22 mouse cellular contexts compared by ENCODE assay signal in the genomic region with DNA sequence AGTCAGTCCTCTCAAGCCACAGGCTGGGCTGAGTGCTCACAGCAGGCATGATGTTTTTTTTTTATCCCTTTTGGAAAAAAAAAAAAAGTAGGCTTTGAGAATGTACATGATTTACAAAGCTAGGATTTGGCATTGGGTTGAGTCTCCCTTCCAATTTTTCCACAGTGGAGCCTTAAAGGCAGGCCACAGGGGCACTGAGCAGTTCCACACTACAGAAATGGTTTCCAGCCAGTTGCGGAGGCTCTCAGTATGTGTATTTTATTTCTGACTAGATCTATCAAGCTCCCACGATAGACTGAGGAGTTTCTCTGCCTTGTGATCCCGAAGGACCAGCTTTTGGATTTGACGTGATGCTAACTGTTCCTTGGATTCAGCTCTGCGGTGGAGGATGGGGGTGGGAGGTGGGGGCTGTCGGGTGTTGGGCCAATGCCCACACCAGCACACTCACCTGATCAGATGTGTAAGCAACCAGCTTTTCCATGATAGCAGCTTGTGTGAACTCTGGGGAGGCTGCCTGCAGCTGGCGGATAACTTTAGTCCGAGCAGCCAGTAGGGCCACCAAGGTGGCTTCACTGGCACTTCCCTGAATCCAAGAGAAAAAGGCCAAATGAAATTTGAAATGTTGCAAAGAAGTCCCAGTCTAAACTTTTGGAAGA. TPM values are rescaled to one million over a fixed set of nuclear protein-coding genes. Genes with fewer than 3 reads are reported as not detected.
DNase-seq lines count a peak whose midpoint lies in the region; ATAC-seq lines count a peak whose summit lies in the region.
"Had no signal": no experiment of that assay in that cellular context is flagged by ENCODE, and none has a peak within 500 bp of the region (broad histone marks: within the 10 kb centered on the region; RNA-seq: fewer than 3 reads in every experiment).

No protein-coding gene starts in this region.

- no peaks in the 10 kb centered on the region for H3K27me3 ChIP-seq in embryonic facial prominence, embryonic 12.5 days
- H3K27me3 ChIP-seq in embryonic facial prominence, embryonic 10.5 days (replicated peaks; ENCODE audit: low read depth, poor library complexity, severe bottlenecking) = no peaks in the 10 kb centered on the region
- H3K27me3 ChIP-seq in kidney, embryonic 14.5 days (ENCODE audit: control insufficient read depth, insufficient read depth, low read length) = no peaks in the 10 kb centered on the region
- H3K27me3 ChIP-seq in embryonic facial prominence, embryonic 13.5 days = no peaks in the 10 kb centered on the region
- no peaks in the 10 kb centered on the region for H3K27me3 ChIP-seq in limb, embryonic 13.5 days
- H3K27me3 ChIP-seq: forebrain, embryonic 15.5 days; neural tube, embryonic 12.5 days had no signal

- peaks cover 9% of the 10 kb centered on the region; the same call in 1 of the 2 replicates for H3K4me1 ChIP-seq in embryonic facial prominence, embryonic 12.5 days
- peaks cover 27% of the 10 kb centered on the region for H3K4me1 ChIP-seq in embryonic facial prominence, embryonic 10.5 days
- peaks cover 5% of the 10 kb centered on the region; the same call in 1 of the 2 replicates for H3K4me1 ChIP-seq in kidney, embryonic 14.5 days (ENCODE audit: control insufficient read depth, insufficient read depth, low read length)
- H3K4me1 ChIP-seq in embryonic facial prominence, embryonic 13.5 days = peaks cover 18% of the 10 kb centered on the region
- H3K4me1 ChIP-seq in limb, embryonic 13.5 days = peaks cover 35% of the 10 kb centered on the region

- no peaks in the 10 kb centered on the region for H3K36me3 ChIP-seq in embryonic facial prominence, embryonic 12.5 days
- no peaks in the 10 kb centered on the region for H3K36me3 ChIP-seq in embryonic facial prominence, embryonic 10.5 days (replicated peaks)
- no peaks in the 10 kb centered on the region for H3K36me3 ChIP-seq in kidney, embryonic 14.5 days (ENCODE audit: control insufficient read depth, insufficient read depth, low read length)
- no peaks in the 10 kb centered on the region for H3K36me3 ChIP-seq in embryonic facial prominence, embryonic 13.5 days
- no peaks in the 10 kb centered on the region for H3K36me3 ChIP-seq in limb, embryonic 13.5 days
- H3K36me3 ChIP-seq: forebrain, embryonic 15.5 days; G1E; midbrain, embryonic 10.5 days; neural tube, embryonic 12.5 days had no signal

- WGBS in embryonic facial prominence, embryonic 12.5 days = 70% methylated on average over 8 of the region's 8 CpGs
- 82% methylated on average over 8 of the region's 8 CpGs for WGBS in embryonic facial prominence, embryonic 10.5 days
- WGBS in kidney, embryonic 14.5 days = 79% methylated on average over 8 of the region's 8 CpGs
- WGBS in embryonic facial prominence, embryonic 13.5 days = 68% methylated on average over 8 of the region's 8 CpGs
- WGBS in limb, embryonic 13.5 days = 67% methylated on average over 8 of the region's 8 CpGs

- H3K4me2 ChIP-seq in embryonic facial prominence, embryonic 12.5 days (replicated peaks) = no peak overlapping the region
- H3K4me2 ChIP-seq in kidney, embryonic 14.5 days (replicated peaks; ENCODE audit: low read depth, low read length) = no peak overlapping the region
- H3K4me2 ChIP-seq in embryonic facial prominence, embryonic 13.5 days = no peak overlapping the region
- no peak overlapping the region for H3K4me2 ChIP-seq in limb, embryonic 13.5 days (replicated peaks)
- H3K4me2 ChIP-seq: forebrain, embryonic 15.5 days; neural tube, embryonic 12.5 days had no signal

- intact Hi-C loops in left cerebral cortex, postnatal 36 days (cut with DNase I) = no loop called here

- H3K9me3 ChIP-seq in embryonic facial prominence, embryonic 12.5 days = no peaks in the 10 kb centered on the region
- no peaks in the 10 kb centered on the region for H3K9me3 ChIP-seq in embryonic facial prominence, embryonic 10.5 days
- H3K9me3 ChIP-seq in kidney, embryonic 14.5 days (ENCODE audit: control insufficient read depth, low read length) = no peaks in the 10 kb centered on the region
- H3K9me3 ChIP-seq in embryonic facial prominence, embryonic 13.5 days = no peaks in the 10 kb centered on the region
- no peaks in the 10 kb centered on the region for H3K9me3 ChIP-seq in limb, embryonic 13.5 days
- H3K9me3 ChIP-seq: forebrain, embryonic 15.5 days; G1E; midbrain, embryonic 10.5 days; neural tube, embryonic 12.5 days had no signal

- peak overlapping the region; percentile 83 for H3K27ac ChIP-seq in embryonic facial prominence, embryonic 12.5 days
- H3K27ac ChIP-seq in embryonic facial prominence, embryonic 10.5 days (replicated peaks) = no peak overlapping the region
- H3K27ac ChIP-seq in kidney, embryonic 14.5 days (ENCODE audit: low read depth, low read length) = peak overlapping the region; percentile 24; the same call in 1 of the 2 replicates
- H3K27ac ChIP-seq in embryonic facial prominence, embryonic 13.5 days = peak overlapping the region; percentile 76
- H3K27ac ChIP-seq in limb, embryonic 13.5 days = peak overlapping the region; percentile 81
- H3K27ac ChIP-seq: forebrain, embryonic 15.5 days; kidney, postnatal 0 days; layer of hippocampus, adult 2 months; midbrain, embryonic 10.5 days; neural tube, embryonic 12.5 days had no signal

- DNase-seq in embryonic facial prominence, embryonic 10.5 days (ENCODE audit: low spot score) = no peak
- no peak for DNase-seq in kidney, postnatal 14 days
- no peak for DNase-seq in ovary, adult 18-20 months (ENCODE audit: low spot score)
- DNase-seq in left cerebral cortex, postnatal 36 days (ENCODE audit: low spot score in 2 of 2) = no peak
- DNase-seq: adrenal gland, adult 2 months; cerebellum, adult 9-11 months; heart, postnatal 10 days; lung, postnatal 36 days had no signal

- no peak overlapping the region for H3K4me3 ChIP-seq in embryonic facial prominence, embryonic 12.5 days
- H3K4me3 ChIP-seq in embryonic facial prominence, embryonic 10.5 days = no peak overlapping the region
- H3K4me3 ChIP-seq in kidney, embryonic 14.5 days (ENCODE audit: low read length) = no peak overlapping the region
- H3K4me3 ChIP-seq in embryonic facial prominence, embryonic 13.5 days = no peak overlapping the region
- no peak overlapping the region for H3K4me3 ChIP-seq in limb, embryonic 13.5 days
- H3K4me3 ChIP-seq: erythroblast, embryonic 14.5 days; forebrain, embryonic 15.5 days; layer of hippocampus, adult 2 months; midbrain, embryonic 10.5 days; neural tube, embryonic 12.5 days had no signal

- no peak for ATAC-seq in embryonic facial prominence, embryonic 12.5 days (ENCODE audit: insufficient number of reproducible peaks, insufficient read depth, low FRiP score, low TSS enrichment)
- ATAC-seq in kidney, embryonic 14.5 days (ENCODE audit: low FRiP score, low TSS enrichment) = no peak
- ATAC-seq in embryonic facial prominence, embryonic 13.5 days (ENCODE audit: insufficient number of reproducible peaks, insufficient read depth, low FRiP score, low TSS enrichment, low read depth) = no peak
- ATAC-seq in limb, embryonic 13.5 days (ENCODE audit: low FRiP score, low read depth) = peak; percentile 60
- ATAC-seq: CD4-positive, CD25-positive, alpha-beta regulatory T cell, adult 4 months; forebrain, embryonic 15.5 days; hindbrain, embryonic 16.5 days had no signal

- no peak overlapping the region for H3K9ac ChIP-seq in embryonic facial prominence, embryonic 12.5 days
- no peak overlapping the region for H3K9ac ChIP-seq in kidney, embryonic 14.5 days (ENCODE audit: low read depth, low read length)
- H3K9ac ChIP-seq in embryonic facial prominence, embryonic 13.5 days = no peak overlapping the region
- H3K9ac ChIP-seq in limb, embryonic 13.5 days = no peak overlapping the region
- H3K9ac ChIP-seq: forebrain, embryonic 15.5 days; neural tube, embryonic 12.5 days had no signal

RNA-seq across cellular contexts. Expression of a gene that starts 33.4 kb away (rescaled TPM):
- 10.8 and 13.5 TPM in 2 replicates for polyA plus RNA-seq in embryonic facial prominence, embryonic 12.5 days (2016; fragmentation: Nextera tagmentation; extraction: Ambion mirVana)
- polyA plus RNA-seq in embryonic facial prominence, embryonic 10.5 days (2016; fragmentation: Nextera tagmentation; extraction: Ambion mirVana) = 6.9 and 8.8 TPM in 2 replicates
- 7.1 and 8.4 TPM in 2 replicates for polyA plus RNA-seq in kidney, embryonic 14.5 days (2014; fragmentation: Nextera tagmentation; extraction: Ambion mirVana)
- 5.3 and 5.8 TPM in 2 replicates for polyA plus RNA-seq in embryonic facial prominence, embryonic 13.5 days (2015; fragmentation: Nextera tagmentation; extraction: Ambion mirVana)
- 16.8 and 18.4 TPM in 2 replicates for polyA plus RNA-seq in limb, embryonic 13.5 days (2015; fragmentation: Nextera tagmentation; extraction: Ambion mirVana)
- total RNA-seq in left cerebral cortex, postnatal 36 days (2021) = 1 to 10 TPM; 5.4 TPM
- total RNA-seq: monocyte, adult 5-6 weeks had no signal

RNA-seq across cellular contexts. Expression of a gene that starts 55.8 kb away (rescaled TPM):
- 66.9 and 71.1 TPM in 2 replicates for polyA plus RNA-seq in embryonic facial prominence, embryonic 12.5 days (2016; fragmentation: Nextera tagmentation; extraction: Ambion mirVana)
- 105 and 112 TPM in 2 replicates for polyA plus RNA-seq in embryonic facial prominence, embryonic 10.5 days (2016; fragmentation: Nextera tagmentation; extraction: Ambion mirVana)
- 59.2 and 85.4 TPM in 2 replicates for polyA plus RNA-seq in kidney, embryonic 14.5 days (2014; fragmentation: Nextera tagmentation; extraction: Ambion mirVana)
- polyA plus RNA-seq in embryonic facial prominence, embryonic 13.5 days (2015; fragmentation: Nextera tagmentation; extraction: Ambion mirVana) = 53.7 and 59.4 TPM in 2 replicates
- polyA plus RNA-seq in limb, embryonic 13.5 days (2015; fragmentation: Nextera tagmentation; extraction: Ambion mirVana) = 53.9 and 57.4 TPM in 2 replicates
- under 1 TPM; 0.49 to 0.63 TPM for total RNA-seq in left cerebral cortex, postnatal 36 days (2021)
